Mouse (Mus musculus): ENCODE data around the gene Cldn7. TPM values are rescaled to one million over a fixed set of nuclear protein-coding genes. Genes with fewer than 3 reads are reported as not detected.

Cldn7 gene
- polyA plus RNA-seq, 1 experiment from 2014 or later: 5.7 TPM

- no peaks in the 10 kb centered on the region for H3K36me3 ChIP-seq (replicated peaks)
- ATAC-seq (ENCODE audit: low FRiP score): no peak
- WGBS: 2% methylated on average over 30 of the region's 30 CpGs
- H3K9me3 ChIP-seq: no peaks in the 10 kb centered on the region
- no peak overlapping the region for H3K27ac ChIP-seq
- peaks cover 41% of the 10 kb centered on the region for H3K27me3 ChIP-seq
- H3K4me2 ChIP-seq: peak overlapping the region; percentile 100
- peak overlapping the region; percentile 63 for H3K4me3 ChIP-seq (replicated peaks)
- H3K9ac ChIP-seq: peak overlapping the region; percentile 70
- H3K4me1 ChIP-seq: peaks cover 24% of the 10 kb centered on the region
Measured at GRCm38 (mm10) chr11:69936156-69936555, 28.4 kb upstream of the Cldn7 start.

- H3K4me3 ChIP-seq (replicated peaks): peak overlapping the region; percentile 63
- H3K27me3 ChIP-seq: peaks cover 41% of the 10 kb centered on the region
- WGBS: 47% methylated on average over 9 of the region's 9 CpGs
- H3K27ac ChIP-seq: no peak overlapping the region
- no peak for ATAC-seq (ENCODE audit: low FRiP score)
- peak overlapping the region; percentile 70; the same call in 1 of the 2 replicates for H3K9ac ChIP-seq
- H3K9me3 ChIP-seq: no peaks in the 10 kb centered on the region
- peak overlapping the region; percentile 100 for H3K4me2 ChIP-seq
- peaks cover 24% of the 10 kb centered on the region for H3K4me1 ChIP-seq
- no peaks in the 10 kb centered on the region for H3K36me3 ChIP-seq (replicated peaks)
Measured at GRCm38 (mm10) chr11:69936714-69937347, 27.7 kb upstream of the Cldn7 start.

- no peak overlapping the region for H3K4me2 ChIP-seq
- H3K27ac ChIP-seq: no peak overlapping the region
- H3K4me3 ChIP-seq (replicated peaks): no peak overlapping the region
- no peaks in the 10 kb centered on the region for H3K36me3 ChIP-seq (replicated peaks)
- 0 out of 2 replicates have a peak overlapping the region, but pooled peaks have one; percentile 5 for H3K9ac ChIP-seq
- WGBS: 49% methylated on average over 4 of the region's 4 CpGs
- peaks cover 24% of the 10 kb centered on the region for H3K4me1 ChIP-seq
- H3K9me3 ChIP-seq: no peaks in the 10 kb centered on the region
- H3K27me3 ChIP-seq: peaks cover 41% of the 10 kb centered on the region
- no peak for ATAC-seq (ENCODE audit: low FRiP score)
Measured at GRCm38 (mm10) chr11:69937385-69937784, 27.2 kb upstream of the Cldn7 start.

- Histone ChIP-seq H3K27ac (no peak overlapping the region), H3K9me3 (no peaks in the 10 kb centered on the region), H3K9ac (0 out of 2 replicates have a peak overlapping the region, but pooled peaks have one; percentile 5), H3K4me2 (no peak overlapping the region), H3K36me3 (replicated peaks) (no peaks in the 10 kb centered on the region; the same call in 1 of the 2 replicates), H3K4me1 (peaks cover 24% of the 10 kb centered on the region), H3K27me3 (peaks cover 41% of the 10 kb centered on the region), H3K4me3 (replicated peaks) (no peak overlapping the region)
- ATAC-seq (ENCODE audit: low FRiP score): no peak
- WGBS: 78% methylated on average over 5 of the region's 5 CpGs
Measured at GRCm38 (mm10) chr11:69937834-69938233, 26.7 kb upstream of the Cldn7 start.

- WGBS: 31% methylated on average over 9 of the region's 9 CpGs
- Histone ChIP-seq H3K4me1 (peaks cover 24% of the 10 kb centered on the region), H3K27ac (no peak overlapping the region), H3K9me3 (no peaks in the 10 kb centered on the region), H3K36me3 (replicated peaks) (no peaks in the 10 kb centered on the region; the same call in 1 of the 2 replicates), H3K9ac (no peak overlapping the region), H3K4me2 (no peak overlapping the region), H3K27me3 (peaks cover 41% of the 10 kb centered on the region), H3K4me3 (replicated peaks) (no peak overlapping the region)
- ATAC-seq (ENCODE audit: low FRiP score): no peak
Measured at GRCm38 (mm10) chr11:69938401-69938979, 26.1 kb upstream of the Cldn7 start.

- Histone ChIP-seq H3K4me2 (no peak overlapping the region), H3K36me3 (replicated peaks) (peaks cover 5% of the 10 kb centered on the region), H3K4me1 (peaks cover 24% of the 10 kb centered on the region), H3K27me3 (peaks cover 41% of the 10 kb centered on the region), H3K9me3 (no peaks in the 10 kb centered on the region), H3K27ac (no peak overlapping the region), H3K9ac (no peak overlapping the region), H3K4me3 (replicated peaks) (no peak overlapping the region)
- 72% methylated on average over 5 of the region's 5 CpGs for WGBS
- no peak for ATAC-seq (ENCODE audit: low FRiP score)
Measured at GRCm38 (mm10) chr11:69939181-69939580, 25.4 kb upstream of the Cldn7 start.

GRCm38 (mm10) chr11:69939731-69940130 is 24.8 kb upstream of the Cldn7 start:
- H3K4me2 ChIP-seq: no peak overlapping the region
- peaks cover 39% of the 10 kb centered on the region for H3K27me3 ChIP-seq
- H3K9me3 ChIP-seq: no peaks in the 10 kb centered on the region
- no peak overlapping the region for H3K9ac ChIP-seq
- WGBS: 92% methylated on average over 17 of the region's 17 CpGs
- peaks cover 10% of the 10 kb centered on the region for H3K36me3 ChIP-seq (replicated peaks)
- H3K4me3 ChIP-seq (replicated peaks): no peak overlapping the region
- H3K27ac ChIP-seq: no peak overlapping the region
- peaks cover 22% of the 10 kb centered on the region for H3K4me1 ChIP-seq
- ATAC-seq (ENCODE audit: low FRiP score): no peak

GRCm38 (mm10) chr11:69940962-69941361 is 23.6 kb upstream of the Cldn7 start:
- Histone ChIP-seq H3K27ac (no peak overlapping the region), H3K9ac (no peak overlapping the region)

GRCm38 (mm10) chr11:69945216-69945615 is 19.4 kb upstream of the Cldn7 start:
- no peak for ATAC-seq (ENCODE audit: low FRiP score)
- H3K9ac ChIP-seq: no peak overlapping the region
- WGBS: 85% methylated on average over 13 of the region's 13 CpGs
- H3K36me3 ChIP-seq (replicated peaks): peaks cover 18% of the 10 kb centered on the region
- H3K4me3 ChIP-seq (replicated peaks): no peak overlapping the region
- no peaks in the 10 kb centered on the region for H3K9me3 ChIP-seq
- H3K27ac ChIP-seq: no peak overlapping the region
- H3K27me3 ChIP-seq: 0 out of 2 replicates have a peak, but pooled peaks cover 3% of the 10 kb centered on the region
- peaks cover 25% of the 10 kb centered on the region for H3K4me1 ChIP-seq
- H3K4me2 ChIP-seq: no peak overlapping the region

More at GRCm38 (mm10) chr11:69940962-69941361, 23.6 kb upstream of the Cldn7 start:
- peaks cover 33% of the 10 kb centered on the region for H3K27me3 ChIP-seq
- ATAC-seq (ENCODE audit: low FRiP score): no peak
- H3K36me3 ChIP-seq (replicated peaks): peaks cover 18% of the 10 kb centered on the region
- H3K4me1 ChIP-seq: peaks cover 15% of the 10 kb centered on the region
- WGBS: 86% methylated on average over 4 of the region's 4 CpGs
- H3K4me3 ChIP-seq (replicated peaks): no peak overlapping the region
- no peak overlapping the region for H3K4me2 ChIP-seq
- H3K9me3 ChIP-seq: no peaks in the 10 kb centered on the region

GRCm38 (mm10) chr11:69945997-69946891 is 18.3 kb upstream of the Cldn7 start:
- no peak for ATAC-seq (ENCODE audit: low FRiP score)
- WGBS: 92% methylated on average over 18 of the region's 18 CpGs
- peaks cover 9% of the 10 kb centered on the region; the same call in 1 of the 2 replicates for H3K27me3 ChIP-seq
- peak overlapping the region; percentile 45; the same call in 1 of the 2 replicates for H3K4me3 ChIP-seq (replicated peaks)
- no peak overlapping the region for H3K9ac ChIP-seq
- no peak overlapping the region for H3K27ac ChIP-seq
- H3K36me3 ChIP-seq (replicated peaks): peaks cover 18% of the 10 kb centered on the region
- H3K4me1 ChIP-seq: peaks cover 25% of the 10 kb centered on the region
- H3K4me2 ChIP-seq: peak overlapping the region; percentile 68; the same call in 1 of the 2 replicates
- H3K9me3 ChIP-seq: no peaks in the 10 kb centered on the region

- Histone ChIP-seq H3K4me2 (peak overlapping the region; percentile 68), H3K9me3 (no peaks in the 10 kb centered on the region), H3K27ac (peak overlapping the region; percentile 71), H3K36me3 (replicated peaks) (peaks cover 18% of the 10 kb centered on the region), H3K4me1 (peaks cover 25% of the 10 kb centered on the region), H3K27me3 (peaks cover 13% of the 10 kb centered on the region), H3K9ac (peak overlapping the region; percentile 56), H3K4me3 (replicated peaks) (peak overlapping the region; percentile 45)
- WGBS: 3% methylated on average over 29 of the region's 29 CpGs
- ATAC-seq (ENCODE audit: low FRiP score): peak; percentile 39
Measured at GRCm38 (mm10) chr11:69947337-69948065, 17.1 kb upstream of the Cldn7 start.

Measured in forebrain, embryonic 12.5 days (tissue).